Mouse (Mus musculus) stomach, postnatal 0 days (tissue): ENCODE results near the gene Taf3.

Source experiments
- CTCF ChIP-seq: IDR thresholded peaks from 2 replicates; pipeline ENCODE4 v1.5.1; 2016; ENCODE audit warnings: antibody characterized with exemption, low read depth, mild to moderate bottlenecking, moderate library complexity
- EP300 ChIP-seq: optimal IDR thresholded peaks from 2 replicates; pipeline ENCODE3; 2016; ENCODE audit warnings: antibody characterized with exemption

DNA sequence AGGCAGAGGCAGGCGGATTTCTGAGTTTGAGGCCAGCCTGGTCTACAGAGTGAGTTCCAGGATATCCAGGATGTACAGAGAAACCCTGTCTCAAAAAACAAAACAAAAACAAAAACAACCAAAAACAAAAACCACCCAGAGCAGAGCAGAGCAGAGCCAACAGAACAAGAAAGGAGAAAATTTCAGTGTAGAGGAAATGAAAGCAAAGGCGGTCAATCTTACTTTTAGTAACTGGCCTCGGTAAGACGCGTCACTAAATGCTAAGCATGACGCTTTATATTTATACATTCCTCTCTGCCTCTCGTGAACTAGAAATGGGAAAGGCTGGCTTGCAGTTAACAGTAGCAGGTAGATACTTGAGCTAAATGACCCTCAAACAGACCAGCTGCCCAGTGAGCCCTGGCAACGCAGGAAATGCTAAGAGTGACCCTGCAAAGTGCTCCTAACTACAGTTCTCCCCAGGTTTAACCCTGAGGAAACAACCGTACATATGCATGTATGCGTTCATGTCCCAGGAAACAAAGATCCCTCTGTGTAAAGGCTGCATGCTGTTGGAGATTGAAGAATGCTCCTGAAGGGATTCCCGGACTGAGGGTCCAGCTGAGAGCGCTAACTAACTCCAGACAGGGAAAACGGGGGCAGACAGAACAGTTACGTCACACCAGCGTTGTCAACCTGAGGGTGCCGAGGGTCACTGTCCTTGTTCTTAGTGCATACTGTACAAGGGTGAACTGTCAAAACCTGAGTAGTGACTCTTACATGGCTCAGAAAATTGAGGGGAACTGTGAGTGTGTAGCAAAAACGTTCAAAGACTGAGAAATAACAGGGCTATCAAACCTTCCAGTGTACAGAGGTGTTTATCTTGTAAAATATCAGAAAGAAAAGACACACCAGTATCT is 58.5 kb downstream of the Taf3 start:
- no peak for TF ChIP-seq CTCF
- TF ChIP-seq EP300, result no peak
